Mouse (Mus musculus): Measurements from ENCODE around the gene Nudc. TPM values are rescaled to one million over a fixed set of nuclear protein-coding genes. Genes with fewer than 3 reads are reported as not detected.
A peak's percentile ranks its signal among the peaks of the same experiment; 100 is the strongest.
"Not testable (repeated sequence)": the region's sequence is repeated elsewhere in the genome, so short reads cannot be mapped to it uniquely, and the experiment has no call there.

The Nudc gene
- total RNA-seq, 2 experiments from 2014 or later, result 45.6 to 53.5 TPM

- TF ChIP-seq CTCF (IDR thresholded peaks at IDR 0.05), result no peak
- DNase-seq, result no peak
- Histone ChIP-seq H3K4me3 (peak within 1 kb of the TSS; percentile 28), H3K27ac (no peak within 1 kb of the TSS)
- intact Hi-C loops (cut with DNase I), result no loop called here
Measured at GRCm38 (mm10) chr4:133518601-133519368, 27.0 kb downstream of the Nudc start, which contains the start of gene Kdf1. TSS of gene Kdf1 (plus strand) at chr4:133518963.

GRCm38 (mm10) chr4:133512972-133513371 lies 32.8 kb downstream of the Nudc start:
- Histone ChIP-seq H3K27ac (no peak overlapping the region), H3K4me3 (no peak overlapping the region)
- DNase-seq, result peak; percentile 76
- intact Hi-C loops (cut with DNase I), result loop anchor here (2.0 to 5.0 kb wide), 2 partner anchors 36 to 90 kb away; no protein-coding TSS in a partner anchor
- TF ChIP-seq CTCF (IDR thresholded peaks at IDR 0.05), result peak; percentile 95

- intact Hi-C loops (cut with DNase I), result loop anchor here (2.0 to 5.0 kb wide), 2 partner anchors 35 to 90 kb away; no protein-coding TSS in a partner anchor
Measured at GRCm38 (mm10) chr4:133512511-133512910, 33.3 kb downstream of the Nudc start.

GRCm38 (mm10) chr4:133511050-133511449 lies 34.7 kb downstream of the Nudc start:
- TF ChIP-seq CTCF (IDR thresholded peaks at IDR 0.05), result no peak
- no peak for DNase-seq
- no peak overlapping the region for H3K27ac ChIP-seq
- intact Hi-C loops (cut with DNase I), result loop anchor here (5.0 kb wide), 1 partner anchor 34 kb away; no protein-coding TSS in a partner anchor
- no peak overlapping the region for H3K4me3 ChIP-seq

More at GRCm38 (mm10) chr4:133512511-133512910, 33.3 kb downstream of the Nudc start:
- not testable (repeated sequence) for DNase-seq, H3K4me3 ChIP-seq, H3K27ac ChIP-seq

- H3K27ac ChIP-seq, result no peak overlapping the region
- intact Hi-C loops (cut with DNase I), result no loop called here
Measured at GRCm38 (mm10) chr4:133508990-133509389, 36.8 kb downstream of the Nudc start.

GRCm38 (mm10) chr4:133506573-133506972 lies 39.2 kb downstream of the Nudc start:
- intact Hi-C loops (cut with DNase I), result no loop called here
- no peak for DNase-seq
- no peak overlapping the region for H3K4me3 ChIP-seq
- TF ChIP-seq CTCF (IDR thresholded peaks at IDR 0.05), result no peak
- H3K27ac ChIP-seq, result no peak overlapping the region

More at GRCm38 (mm10) chr4:133508990-133509389, 36.8 kb downstream of the Nudc start:
- TF ChIP-seq CTCF (IDR thresholded peaks at IDR 0.05), result no peak
- H3K4me3 ChIP-seq, result no peak overlapping the region
- no peak for DNase-seq

GRCm38 (mm10) chr4:133504755-133505485 lies 40.9 kb downstream of the Nudc start:
- Histone ChIP-seq H3K27ac (no peak overlapping the region), H3K4me3 (no peak overlapping the region)
- TF ChIP-seq CTCF (IDR thresholded peaks at IDR 0.05), result no peak
- intact Hi-C loops (cut with DNase I), result no loop called here
- DNase-seq, result no peak

- TF ChIP-seq CTCF (IDR thresholded peaks at IDR 0.05), result no peak
- Histone ChIP-seq H3K27ac (no peak overlapping the region), H3K4me3 (no peak overlapping the region)
- no peak for DNase-seq
- intact Hi-C loops (cut with DNase I), result no loop called here
Measured at GRCm38 (mm10) chr4:133504300-133504699, 41.5 kb downstream of the Nudc start.

- H3K4me3 ChIP-seq, result no peak overlapping the region
- TF ChIP-seq CTCF (IDR thresholded peaks at IDR 0.05), result no peak
- no peak for DNase-seq
- intact Hi-C loops (cut with DNase I), result no loop called here
- no peak overlapping the region for H3K27ac ChIP-seq
Measured at GRCm38 (mm10) chr4:133501514-133501913, 44.3 kb downstream of the Nudc start.

- Histone ChIP-seq H3K27ac (peak within 1 kb of the TSS; percentile 67), H3K4me3 (peak within 1 kb of the TSS; percentile 78)
- TF ChIP-seq CTCF (IDR thresholded peaks at IDR 0.05), result no peak
- intact Hi-C loops (cut with DNase I), result no loop called here
- DNase-seq, result peak; percentile 74
Measured at GRCm38 (mm10) chr4:133498160-133498724, 47.6 kb downstream of the Nudc start, which contains the start of gene Trnp1. TSS of gene Trnp1 (minus strand) at chr4:133498550.

- no peak for TF ChIP-seq CTCF (IDR thresholded peaks at IDR 0.05)
- Histone ChIP-seq H3K4me3 (peak overlapping the region; percentile 78), H3K27ac (peak overlapping the region; percentile 67)
- intact Hi-C loops (cut with DNase I), result no loop called here
- peak; percentile 55 for DNase-seq
Measured at GRCm38 (mm10) chr4:133497461-133498159, 48.2 kb downstream of the Nudc start.
